Mouse (Mus musculus) kidney, adult 9 months (tissue): ENCODE results near the gene Itgb5.

Source experiments
- DNase-seq: peaks from one replicate; pipeline ENCODE4 v3.0.0; 2022

Gene Itgb5

GRCm38 (mm10) chr16:33995496-33995895, 166.0 kb downstream of the Itgb5 start:
- no peak for DNase-seq

- DNase-seq = peak; percentile 69
Observed at GRCm38 (mm10) chr16:33996030-33996429, 166.6 kb downstream of the Itgb5 start.

GRCm38 (mm10) chr16:33998011-33998410, 168.5 kb downstream of the Itgb5 start:
- no peak for DNase-seq
